Mouse (Mus musculus): Measurements from ENCODE around the gene Rgcc. TPM values are rescaled to one million over a fixed set of nuclear protein-coding genes. Genes with fewer than 3 reads are reported as not detected.
A peak's percentile ranks its signal among the peaks of the same experiment; 100 is the strongest.

Gene Rgcc
- polyA plus RNA-seq (2012; ENCODE audit: insufficient read depth, insufficient read length, low replicate concordance, missing spikeins) = not detected in 2 replicates

- WGBS = 1% methylated on average over 34 of the region's 34 CpGs
- TF ChIP-seq POLR2A (IDR thresholded peaks at IDR 0.05; ENCODE audit: insufficient read depth, low read depth, low read length) (peak; percentile 53), CTCF (IDR thresholded peaks at IDR 0.05; ENCODE audit: insufficient read depth, low read depth, low read length) (peak; percentile 87)
- Histone ChIP-seq H3K4me3 (ENCODE audit: insufficient read depth, low read depth, low read length) (peak within 1 kb of the TSS; percentile 60), H3K27ac (ENCODE audit: insufficient read depth, low read depth, low read length) (peak within 1 kb of the TSS; percentile 12), H3K4me1 (ENCODE audit: control insufficient read depth, insufficient read depth, low read length) (peaks cover 14% of the 10 kb centered on the region; the same call in 1 of the 2 replicates)
Measured at GRCm38 (mm10) chr14:79301466-79301875, at the start of gene Rgcc. Gene Rgcc (minus strand): TSS chr14:79301645.

GRCm38 (mm10) chr14:79346384-79346783 lies 44.9 kb upstream of the Rgcc start:
- no peak for TF ChIP-seq CTCF (IDR thresholded peaks at IDR 0.05; ENCODE audit: insufficient read depth, low read depth, low read length)
- TF ChIP-seq POLR2A (IDR thresholded peaks at IDR 0.05; ENCODE audit: insufficient read depth, low read depth, low read length) = no peak
- 87% methylated on average over 3 of the region's 3 CpGs for WGBS
- H3K27ac ChIP-seq (ENCODE audit: insufficient read depth, low read depth, low read length) = no peak overlapping the region
- no peak overlapping the region for H3K4me3 ChIP-seq (ENCODE audit: insufficient read depth, low read depth, low read length)
- H3K4me1 ChIP-seq (ENCODE audit: control insufficient read depth, insufficient read depth, low read length) = no peaks in the 10 kb centered on the region

- Histone ChIP-seq H3K27ac (ENCODE audit: insufficient read depth, low read depth, low read length) (no peak overlapping the region), H3K4me1 (ENCODE audit: control insufficient read depth, insufficient read depth, low read length) (peaks cover 6% of the 10 kb centered on the region), H3K4me3 (ENCODE audit: insufficient read depth, low read depth, low read length) (no peak overlapping the region)
- TF ChIP-seq POLR2A (IDR thresholded peaks at IDR 0.05; ENCODE audit: insufficient read depth, low read depth, low read length) (no peak), CTCF (IDR thresholded peaks at IDR 0.05; ENCODE audit: insufficient read depth, low read depth, low read length) (no peak)
- WGBS = 94% methylated on average over 3 of the region's 3 CpGs
Measured at GRCm38 (mm10) chr14:79335613-79336012, 34.2 kb upstream of the Rgcc start.

- Histone ChIP-seq H3K27ac (ENCODE audit: insufficient read depth, low read depth, low read length) (no peak overlapping the region), H3K4me1 (ENCODE audit: control insufficient read depth, insufficient read depth, low read length) (peaks cover 6% of the 10 kb centered on the region), H3K4me3 (ENCODE audit: insufficient read depth, low read depth, low read length) (no peak overlapping the region)
- 51% methylated on average over 7 of the region's 7 CpGs for WGBS
- TF ChIP-seq CTCF (IDR thresholded peaks at IDR 0.05; ENCODE audit: insufficient read depth, low read depth, low read length) = no peak
Measured at GRCm38 (mm10) chr14:79331936-79332335, 30.5 kb upstream of the Rgcc start.

- Histone ChIP-seq H3K27ac (ENCODE audit: insufficient read depth, low read depth, low read length) (no peak overlapping the region), H3K4me1 (ENCODE audit: control insufficient read depth, insufficient read depth, low read length) (peaks cover 6% of the 10 kb centered on the region), H3K4me3 (ENCODE audit: insufficient read depth, low read depth, low read length) (no peak overlapping the region)
- TF ChIP-seq CTCF (IDR thresholded peaks at IDR 0.05; ENCODE audit: insufficient read depth, low read depth, low read length) (no peak), POLR2A (IDR thresholded peaks at IDR 0.05; ENCODE audit: insufficient read depth, low read depth, low read length) (no peak)
- 32% methylated on average over 16 of the region's 16 CpGs for WGBS
Measured at GRCm38 (mm10) chr14:79330944-79331561, 29.6 kb upstream of the Rgcc start.

- 20% methylated on average over 5 of the region's 5 CpGs for WGBS
- Histone ChIP-seq H3K4me3 (ENCODE audit: insufficient read depth, low read depth, low read length) (no peak overlapping the region), H3K27ac (ENCODE audit: insufficient read depth, low read depth, low read length) (no peak overlapping the region), H3K4me1 (ENCODE audit: control insufficient read depth, insufficient read depth, low read length) (peaks cover 6% of the 10 kb centered on the region)
- no peak for TF ChIP-seq CTCF (IDR thresholded peaks at IDR 0.05; ENCODE audit: insufficient read depth, low read depth, low read length)
- no peak for TF ChIP-seq POLR2A (IDR thresholded peaks at IDR 0.05; ENCODE audit: insufficient read depth, low read depth, low read length)
Measured at GRCm38 (mm10) chr14:79327033-79327432, 25.6 kb upstream of the Rgcc start.

- Histone ChIP-seq H3K27ac (ENCODE audit: insufficient read depth, low read depth, low read length) (no peak overlapping the region), H3K4me3 (ENCODE audit: insufficient read depth, low read depth, low read length) (no peak overlapping the region), H3K4me1 (ENCODE audit: control insufficient read depth, insufficient read depth, low read length) (no peaks in the 10 kb centered on the region; the same call in 1 of the 2 replicates)
- 41% methylated on average over 10 of the region's 10 CpGs for WGBS
- TF ChIP-seq CTCF (IDR thresholded peaks at IDR 0.05; ENCODE audit: insufficient read depth, low read depth, low read length) = no peak
- no peak for TF ChIP-seq POLR2A (IDR thresholded peaks at IDR 0.05; ENCODE audit: insufficient read depth, low read depth, low read length)
Measured at GRCm38 (mm10) chr14:79324112-79324840, 22.8 kb upstream of the Rgcc start.

- H3K4me1 ChIP-seq (ENCODE audit: control insufficient read depth, insufficient read depth, low read length) = no peaks in the 10 kb centered on the region; the same call in 1 of the 2 replicates
- WGBS = 93% methylated on average over 5 of the region's 5 CpGs
- H3K27ac ChIP-seq (ENCODE audit: insufficient read depth, low read depth, low read length) = no peak overlapping the region
- no peak for TF ChIP-seq POLR2A (IDR thresholded peaks at IDR 0.05; ENCODE audit: insufficient read depth, low read depth, low read length)
- H3K4me3 ChIP-seq (ENCODE audit: insufficient read depth, low read depth, low read length) = no peak overlapping the region
Measured at GRCm38 (mm10) chr14:79321881-79322280, 20.4 kb upstream of the Rgcc start.

GRCm38 (mm10) chr14:79321152-79321551 lies 19.7 kb upstream of the Rgcc start:
- 43% methylated on average over 8 of the region's 8 CpGs for WGBS
- TF ChIP-seq CTCF (IDR thresholded peaks at IDR 0.05; ENCODE audit: insufficient read depth, low read depth, low read length) = no peak
- no peak for TF ChIP-seq POLR2A (IDR thresholded peaks at IDR 0.05; ENCODE audit: insufficient read depth, low read depth, low read length)
- no peak overlapping the region for H3K4me3 ChIP-seq (ENCODE audit: insufficient read depth, low read depth, low read length)
- H3K4me1 ChIP-seq (ENCODE audit: control insufficient read depth, insufficient read depth, low read length) = no peaks in the 10 kb centered on the region; the same call in 1 of the 2 replicates
- no peak overlapping the region for H3K27ac ChIP-seq (ENCODE audit: insufficient read depth, low read depth, low read length)
